Mouse (Mus musculus): ENCODE data around the gene Mest. TPM values are rescaled to one million over a fixed set of nuclear protein-coding genes. Genes with fewer than 3 reads are reported as not detected.

Gene Mest
- 49.3 and 57.1 TPM in 2 replicates for polyA plus RNA-seq (2021; fragmentation: Nextera tagmentation)
- long read RNA-seq, experiment 1, transcript Mest-211 (12 exons, 2,561 nt) = major isoform, 25 of 38 reads
- long read RNA-seq, experiment 1, partial matches to known transcripts = 8 of 38 reads
- long read RNA-seq, experiment 1, other reads (novel, unspliced or antisense) = 5 of 38 reads
- long read RNA-seq, experiment 2, transcript Mest-211 (12 exons, 2,561 nt) = major isoform, 146 of 165 reads
- long read RNA-seq, experiment 2, partial matches to known transcripts = 7 of 165 reads
- long read RNA-seq, experiment 2, other reads (novel, unspliced or antisense) = 10 of 165 reads

DNA sequence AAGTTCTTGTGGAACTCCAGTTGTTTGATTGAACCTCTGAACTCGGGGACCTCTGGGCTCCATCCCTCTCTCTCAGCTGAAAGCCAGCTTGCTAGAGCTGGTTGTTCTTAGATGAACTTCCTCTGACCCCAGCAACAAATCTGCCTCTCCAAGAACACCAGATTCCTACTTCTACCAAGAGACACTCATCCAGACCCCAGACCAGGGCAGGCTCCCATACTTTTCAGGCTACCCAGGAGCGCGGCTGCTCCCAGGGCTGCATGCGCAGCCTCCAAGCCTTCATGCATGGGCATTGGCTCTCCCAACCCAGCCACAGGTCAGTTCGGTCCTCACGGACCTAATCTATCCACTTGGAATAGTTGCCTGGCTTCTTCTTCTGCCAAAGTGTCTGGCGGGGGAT lies at the start of gene Mest:
Mest (plus strand) TSS at position 217 of the 400 bp plus-strand sequence.

DNA sequence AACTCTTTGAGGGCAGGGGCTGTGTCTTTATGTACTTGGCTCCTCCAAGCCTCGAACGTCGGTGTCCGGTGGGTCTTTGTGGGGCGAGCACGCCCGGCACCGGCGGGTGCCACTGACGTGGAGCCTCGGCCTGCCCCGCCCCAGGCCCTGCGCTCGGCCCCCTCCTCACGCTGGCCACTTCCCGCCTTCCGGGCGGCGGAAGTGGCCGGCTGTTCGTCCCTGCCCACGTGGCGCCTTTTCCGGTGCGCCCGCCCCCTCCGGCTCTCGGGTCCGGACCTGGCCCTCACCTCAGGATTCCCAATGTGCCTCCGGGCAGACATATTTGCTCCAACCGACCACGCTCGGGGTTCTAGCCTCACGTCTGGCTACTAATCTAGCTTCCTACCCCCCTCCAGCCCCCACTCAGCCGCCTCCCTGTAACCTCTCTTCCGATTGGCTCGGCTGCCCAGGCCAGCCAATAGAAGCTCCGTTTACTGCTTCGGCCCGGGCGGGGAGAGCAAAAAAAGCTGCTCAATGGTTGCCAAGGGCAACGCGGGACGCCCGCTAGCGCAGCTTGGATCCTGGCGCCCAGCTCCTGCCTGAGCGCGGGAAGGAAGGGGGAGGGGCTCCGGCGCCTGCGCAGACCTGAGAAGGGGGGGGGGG lies 29.9 kb upstream of the Mest start, which contains the start of gene Cep41:
Cep41 (minus strand) TSS at position 400 of the 642 bp plus-strand sequence.

Small RNA genes within 50 kb of the gene (microRNA-seq; reads per million reads assigned to microRNA genes)
- 112 reads per million, percentile 59 among the genes with 10 or more reads in this experiment for gene Mir335

Other genes starting within 250 kb of the Mest start
- 39.8 and 44.5 TPM in 2 replicates for gene Tmem209, start 213.8 kb upstream of the Mest start, polyA plus RNA-seq (2021; fragmentation: Nextera tagmentation)
- gene Ssmem1, start 213.7 kb upstream of the Mest start, polyA plus RNA-seq (2021; fragmentation: Nextera tagmentation) = 0.16 TPM in 1 of 2 replicates, not detected in the other
- 3.0 and 5.8 TPM in 2 replicates for gene Cpa2, start 182.0 kb upstream of the Mest start, polyA plus RNA-seq (2021; fragmentation: Nextera tagmentation)
- gene Cpa4, start 155.2 kb upstream of the Mest start, polyA plus RNA-seq (2021; fragmentation: Nextera tagmentation) = 0.05 and 0.20 TPM in 2 replicates
- gene Cpa5, start 112.5 kb upstream of the Mest start, polyA plus RNA-seq (2021; fragmentation: Nextera tagmentation) = not detected in 2 replicates
- gene Cpa1, start 84.3 kb upstream of the Mest start, polyA plus RNA-seq (2021; fragmentation: Nextera tagmentation) = not detected in 2 replicates
- gene Cep41, start 29.8 kb upstream of the Mest start, polyA plus RNA-seq (2021; fragmentation: Nextera tagmentation) = 5.4 and 6.1 TPM in 2 replicates
- gene Copg2, start 173.2 kb downstream of the Mest start, polyA plus RNA-seq (2021; fragmentation: Nextera tagmentation) = 78.0 and 78.4 TPM in 2 replicates
- gene Tsga13, start 192.0 kb downstream of the Mest start, polyA plus RNA-seq (2021; fragmentation: Nextera tagmentation) = not detected in 2 replicates
- 0.10 and 0.15 TPM in 2 replicates for gene Klf14, start 235.5 kb downstream of the Mest start, polyA plus RNA-seq (2021; fragmentation: Nextera tagmentation)